Mouse (Mus musculus) liver, adult 2 months (tissue): ENCODE measurements around the gene Cux1.

Experiments used
- CTCF ChIP-seq: fragments of 200-500 bp; IDR thresholded peaks from 2 replicates; pipeline ENCODE4 v1.5.1; 2011; ENCODE audit warnings: low read depth, low read length, control low read depth
- POLR2A ChIP-seq: fragments of 200-500 bp; IDR thresholded peaks from 2 replicates; pipeline ENCODE4 v1.6.1; 2011; ENCODE audit warnings: low read length, control low read depth; ENCODE audit not compliant: insufficient read depth; ENCODE audit errors: extremely low read depth

GRCm38 (mm10) chr5:136552093-136552492, 15.2 kb downstream of the Cux1 start:
- TF ChIP-seq CTCF, result no peak
- TF ChIP-seq POLR2A, result no peak
